Mouse (Mus musculus) gastrocnemius, adult 2 months (tissue): Measurements from ENCODE around the gene Rlbp1. TPM values are rescaled to one million over a fixed set of nuclear protein-coding genes. Genes with fewer than 3 reads are reported as not detected.

Experiments
- DNase-seq: peaks from one replicate; pipeline ENCODE4 v3.0.0; 2022
- H3K27ac ChIP-seq: fragments of 200-600 bp; 2 replicates; pipeline ENCODE4 v1.8.1; 2022; ENCODE audit warnings: mild to moderate bottlenecking
- H3K4me3 ChIP-seq: fragments of 200-600 bp; 2 replicates; pipeline ENCODE4 v1.8.1; 2022; ENCODE audit warnings: mild to moderate bottlenecking, moderate library complexity
- CTCF ChIP-seq: fragments of 200-600 bp; IDR thresholded peaks from 2 replicates; pipeline ENCODE4 v1.8.1; 2022; ENCODE audit warnings: antibody characterized with exemption, mild to moderate bottlenecking, moderate library complexity
- intact Hi-C: fragments of 180-260 bp; cut with DNase I; formaldehyde crosslinking; loops from one replicate; pipeline ENCODE4 v1.15.1; 2025
- total RNA-seq, 2 experiments: library from RNA; stranded (reverse); gene quantifications; 2 replicates each; pipeline ENCODE4 v1.2.3; 2021

The Rlbp1 gene
- total RNA-seq, 2 experiments from 2014 or later: not detected

DNA sequence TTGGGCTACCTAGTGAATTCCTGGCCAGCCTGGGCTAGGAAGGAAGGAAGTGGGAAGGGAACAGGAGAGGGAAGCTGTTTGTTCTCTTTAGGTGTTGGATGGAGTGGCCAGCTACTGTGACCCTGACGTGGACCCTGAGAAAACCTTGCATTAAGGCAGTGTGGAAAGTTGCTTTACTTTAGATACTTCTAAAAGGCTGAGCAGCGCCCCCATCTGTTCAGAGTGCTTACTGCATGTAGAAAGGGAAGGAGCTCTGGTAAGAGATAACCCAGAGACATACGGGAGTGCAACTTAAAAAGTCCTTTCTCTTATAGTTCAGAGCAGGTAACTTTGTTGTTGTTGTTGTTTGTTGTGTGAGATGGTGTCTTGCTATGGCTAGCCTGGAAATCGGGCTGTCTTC lies 40.9 kb downstream of the Rlbp1 start:
- H3K27ac ChIP-seq: no peak overlapping the region
- no peak overlapping the region for H3K4me3 ChIP-seq
- peak; percentile 43 for DNase-seq
- peak; percentile 70 for TF ChIP-seq CTCF
- intact Hi-C loops: loop anchor here (5.0 kb wide), 1 partner anchor 204 kb away; no protein-coding TSS in a partner anchor

DNA sequence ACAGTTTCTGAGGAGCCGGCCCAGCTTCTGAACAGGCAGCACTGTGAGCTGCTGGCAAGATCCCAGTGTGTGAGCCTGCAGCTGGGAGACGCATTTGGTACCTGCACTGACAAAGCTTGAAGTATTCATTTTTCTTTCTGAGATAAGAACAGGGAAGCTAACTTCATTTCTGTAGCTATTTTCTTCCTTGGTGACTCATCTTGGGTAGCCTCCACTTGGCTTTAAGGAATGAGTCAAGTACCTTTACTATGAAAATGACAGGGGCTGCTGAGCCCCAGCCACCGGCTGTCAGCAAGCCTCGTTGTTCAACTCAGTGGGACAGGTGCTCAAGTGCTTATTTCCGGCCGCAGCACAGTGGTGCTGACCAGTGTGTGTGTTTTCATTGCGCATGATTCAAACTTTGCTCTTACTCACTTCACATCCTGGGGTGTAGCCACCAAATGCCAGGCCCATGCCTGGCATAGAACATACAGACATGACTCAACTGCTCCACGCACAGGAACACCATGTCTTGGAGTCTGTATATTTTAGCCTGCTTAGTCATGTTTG lies 50.4 kb downstream of the Rlbp1 start:
- Histone ChIP-seq H3K4me3 (no peak overlapping the region), H3K27ac (no peak overlapping the region)
- no peak for DNase-seq
- TF ChIP-seq CTCF: no peak
- intact Hi-C loops: no loop called here

DNA sequence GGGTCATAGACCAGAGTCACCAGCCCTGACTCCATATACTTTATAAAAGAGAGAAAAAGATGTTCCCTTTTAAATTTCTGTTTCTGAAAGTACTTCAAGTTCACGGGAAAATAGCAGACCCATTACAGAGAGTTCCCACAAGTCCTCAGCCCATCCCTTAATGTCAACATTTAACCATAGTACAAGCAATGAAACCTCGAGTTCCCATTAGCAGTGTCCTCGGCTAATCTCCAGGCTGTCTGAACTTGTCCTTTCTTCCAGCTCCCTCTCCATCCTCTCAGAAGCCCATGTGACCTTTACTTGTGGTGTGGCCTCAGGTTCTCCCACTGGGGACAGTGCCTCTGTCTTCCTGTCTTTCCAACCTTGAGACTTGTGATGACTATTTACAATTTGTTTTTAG lies 53.4 kb downstream of the Rlbp1 start:
- no peak for TF ChIP-seq CTCF
- H3K27ac ChIP-seq: no peak overlapping the region
- intact Hi-C loops: no loop called here
- no peak for DNase-seq
- no peak overlapping the region for H3K4me3 ChIP-seq

DNA sequence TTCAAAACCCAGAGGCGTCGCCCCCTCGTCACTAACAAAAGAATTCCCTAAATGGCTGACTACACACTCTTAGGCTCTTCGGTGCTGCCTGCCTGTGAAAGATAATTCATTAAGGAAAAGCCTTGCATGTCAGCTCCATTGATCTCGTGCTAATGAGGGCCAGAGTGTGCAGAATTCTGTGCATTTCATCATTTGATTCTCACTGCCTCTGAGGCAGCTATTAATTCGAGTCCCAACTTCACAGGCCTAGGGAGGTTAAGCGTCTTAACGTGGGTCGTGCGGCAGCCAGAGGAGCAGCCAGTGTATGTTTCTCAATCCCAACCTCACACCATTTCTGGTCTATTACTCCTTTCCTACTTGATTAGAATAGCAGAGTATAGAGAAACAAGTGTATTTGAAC lies 55.7 kb downstream of the Rlbp1 start:
- intact Hi-C loops: no loop called here
- no peak for DNase-seq
- H3K27ac ChIP-seq: no peak overlapping the region
- no peak overlapping the region for H3K4me3 ChIP-seq
- no peak for TF ChIP-seq CTCF

DNA sequence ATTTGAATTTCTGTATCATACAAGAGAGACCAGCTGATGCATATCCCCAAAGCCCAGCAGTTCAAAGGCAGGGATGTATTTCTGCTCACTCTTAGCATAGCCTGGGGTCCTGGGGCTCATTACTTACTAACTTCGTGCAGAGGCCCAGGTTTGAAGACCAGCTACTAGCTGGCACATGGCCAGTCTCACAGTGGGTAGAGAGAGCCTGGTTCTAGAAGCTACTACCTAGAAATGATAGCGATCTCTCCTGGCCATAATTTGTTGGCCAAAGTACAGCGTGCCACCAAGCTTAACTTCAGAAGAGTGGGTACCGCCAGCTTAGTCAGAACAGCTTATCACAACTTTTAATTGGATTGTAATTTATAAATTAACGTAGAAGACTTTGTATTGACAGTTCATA lies 58.1 kb downstream of the Rlbp1 start:
- Histone ChIP-seq H3K4me3 (no peak overlapping the region), H3K27ac (no peak overlapping the region)
- DNase-seq: no peak
- no peak for TF ChIP-seq CTCF
- intact Hi-C loops: no loop called here

Other genes with a start within 250 kb of the Rlbp1 start
- gene Mfge8, start 238.0 kb downstream of the Rlbp1 start, total RNA-seq: 10 to 100 TPM; 39.1 to 53.6 TPM
- gene Abhd2, start 113.8 kb downstream of the Rlbp1 start, total RNA-seq: 1 to 10 TPM; 4.3 to 6.4 TPM
- gene Fanci, start 4.9 kb upstream of the Rlbp1 start, total RNA-seq: under 1 TPM in 1 of 2 experiments, not detected in 1; 0.08 TPM
- 10 to 100 TPM; 35.2 to 38.4 TPM for gene Polg, start 79.3 kb upstream of the Rlbp1 start, total RNA-seq
- gene Rhcg, start 230.6 kb upstream of the Rlbp1 start, total RNA-seq: not detected